Mouse (Mus musculus) hindbrain, embryonic 14.5 days (tissue): ENCODE results near the gene Ap1ar. TPM values are rescaled to one million over a fixed set of nuclear protein-coding genes. Genes with fewer than 3 reads are reported as not detected.

Source experiments
- polyA plus RNA-seq: library from polyadenylated mRNA; unstranded; fragments of >200 nt; fragmentation: Nextera tagmentation; extraction: Ambion mirVana; gene quantifications from 2 replicates; pipeline ENCODE4 v1.2.1, GENCODE M21; 2014

Gene Ap1ar
- polyA plus RNA-seq, 1 experiment from 2014 or later, result 100.0 TPM

Other genes starting within 250 kb of the Ap1ar start
- gene Neurog2, start 204.4 kb downstream of the Ap1ar start, polyA plus RNA-seq, result 3.8 and 6.4 TPM in 2 replicates
- 0.80 and 0.91 TPM in 2 replicates for gene Alpk1, start 57.0 kb downstream of the Ap1ar start, polyA plus RNA-seq
- 3.9 and 5.3 TPM in 2 replicates for gene Tifa, start 47.7 kb downstream of the Ap1ar start, polyA plus RNA-seq
- 9.9 and 10.4 TPM in 2 replicates for gene Fam241a, start 58.8 kb upstream of the Ap1ar start, polyA plus RNA-seq